Mouse (Mus musculus): ENCODE measurements at regions not wholly inside any gene's neighbourhood (a gene's known extent, or its start where the extent isn't known, plus 50 kb on each side); places are given as distances from the start of the nearest gene placed in this dataset.

- no peak for TF ChIP-seq POLR2AphosphoS2 (IDR thresholded peaks at IDR 0.05; ENCODE audit: insufficient read length, low read depth)
- TF ChIP-seq USF1 (IDR thresholded peaks at IDR 0.05; ENCODE audit: low read depth): no peak
- no peak for TF ChIP-seq REST (IDR thresholded peaks at IDR 0.05; ENCODE audit: insufficient read depth, insufficient read length)
- TF ChIP-seq CEBPB (IDR thresholded peaks at IDR 0.05; ENCODE audit: insufficient read depth, poor library complexity, severe bottlenecking): peak; percentile 84; the same call in 1 of the 2 replicates
- TF ChIP-seq MAX (IDR thresholded peaks at IDR 0.05; ENCODE audit: low read depth): no peak
- peak; percentile 89 for TF ChIP-seq TCF3 (IDR thresholded peaks at IDR 0.05; ENCODE audit: insufficient read length, low read depth)
- peak in 2 of 3 experiments; percentile 74 to 84 for TF ChIP-seq MYOG (IDR thresholded peaks at IDR 0.05; ENCODE audit: control insufficient read depth in 1 of 3, insufficient read depth in 1 of 3, insufficient read length in 2 of 3, low read depth in 2 of 3)
- TF ChIP-seq E2F4 (IDR thresholded peaks at IDR 0.05; ENCODE audit: insufficient read depth): no peak
- peak; percentile 94 for TF ChIP-seq TCF12 (IDR thresholded peaks at IDR 0.05; ENCODE audit: insufficient read depth, poor library complexity, severe bottlenecking)
- TF ChIP-seq SRF (IDR thresholded peaks at IDR 0.05; ENCODE audit: control insufficient read depth, insufficient read length, low read depth): no peak
- TF ChIP-seq MYOD1 (IDR thresholded peaks at IDR 0.05; ENCODE audit: control insufficient read depth in 1 of 3, insufficient read length in 2 of 3, low read depth in 2 of 3): peak; percentile 30 to 93 (median 91)
- no peak for TF ChIP-seq POLR2A (IDR thresholded peaks at IDR 0.05; ENCODE audit: insufficient read length, low read depth)
- no peak overlapping the region for H3K4me3 ChIP-seq
- no peak overlapping the region for H3ac ChIP-seq (ENCODE audit: control insufficient read depth, insufficient read length)
- no peaks in the 10 kb centered on the region for H3K79me2 ChIP-seq (ENCODE audit: control insufficient read depth, insufficient read depth)
- no peaks in the 10 kb centered on the region for H3K27me3 ChIP-seq (ENCODE audit: control insufficient read depth, insufficient read depth, insufficient read length)
- H3K36me3 ChIP-seq (ENCODE audit: control insufficient read depth, insufficient read depth): no peaks in the 10 kb centered on the region
- no peak overlapping the region for H3K4me2 ChIP-seq (ENCODE audit: low read depth)
Measured at GRCm38 (mm10) chr6:107474125-107474524, 55.4 kb upstream of the Lrrn1 start.

All from myocyte (in vitro differentiated cells).